Mouse (Mus musculus): ENCODE data around the gene Arhgap6.

Gene Arhgap6

GRCm38 (mm10) chrX:169007066-169007465 lies 212.2 kb downstream of the Arhgap6 start:
- no peak for DNase-seq

- no peak for DNase-seq
Observed at GRCm38 (mm10) chrX:169012701-169013100, 217.8 kb downstream of the Arhgap6 start.

- DNase-seq = no peak
Observed at GRCm38 (mm10) chrX:169034390-169034789, 239.5 kb downstream of the Arhgap6 start.

GRCm38 (mm10) chrX:169036403-169037296 lies 241.8 kb downstream of the Arhgap6 start:
- DNase-seq = peak; percentile 71

- DNase-seq = no peak
Observed at GRCm38 (mm10) chrX:169037401-169037800, 242.5 kb downstream of the Arhgap6 start.

- DNase-seq = no peak
Observed at GRCm38 (mm10) chrX:169043872-169044271, 249.0 kb downstream of the Arhgap6 start.

GRCm38 (mm10) chrX:169047595-169047994 lies 252.7 kb downstream of the Arhgap6 start:
- no peak for DNase-seq

GRCm38 (mm10) chrX:169049550-169049949 lies 254.7 kb downstream of the Arhgap6 start:
- peak; percentile 20 for DNase-seq

- peak; percentile 5 for DNase-seq
Observed at GRCm38 (mm10) chrX:169053907-169054476, 259.1 kb downstream of the Arhgap6 start.

GRCm38 (mm10) chrX:169062555-169062954 lies 267.7 kb downstream of the Arhgap6 start:
- DNase-seq = no peak

GRCm38 (mm10) chrX:169065298-169065697 lies 270.4 kb downstream of the Arhgap6 start:
- DNase-seq = no peak

- DNase-seq = no peak
Observed at GRCm38 (mm10) chrX:169065922-169066321, 271.0 kb downstream of the Arhgap6 start.

GRCm38 (mm10) chrX:169075020-169075419 lies 280.1 kb downstream of the Arhgap6 start:
- DNase-seq = no peak

GRCm38 (mm10) chrX:169081609-169082008 lies 286.7 kb downstream of the Arhgap6 start:
- DNase-seq = no peak

- peak; percentile 75 for DNase-seq
Observed at GRCm38 (mm10) chrX:169085871-169086270, 291.0 kb downstream of the Arhgap6 start.

- no peak for DNase-seq
Observed at GRCm38 (mm10) chrX:169089221-169089620, 294.3 kb downstream of the Arhgap6 start.

- DNase-seq = no peak
Observed at GRCm38 (mm10) chrX:169094601-169095000, 299.7 kb downstream of the Arhgap6 start.

- DNase-seq = no peak
Observed at GRCm38 (mm10) chrX:169095584-169095983, 300.7 kb downstream of the Arhgap6 start.

GRCm38 (mm10) chrX:169102665-169103064 lies 307.8 kb downstream of the Arhgap6 start:
- no peak for DNase-seq

- no peak for DNase-seq
Observed at GRCm38 (mm10) chrX:169106048-169106622, 311.2 kb downstream of the Arhgap6 start.

- DNase-seq = no peak
Observed at GRCm38 (mm10) chrX:169107372-169107771, 312.5 kb downstream of the Arhgap6 start.

GRCm38 (mm10) chrX:169110031-169110430 lies 315.1 kb downstream of the Arhgap6 start:
- DNase-seq = no peak

- DNase-seq = no peak
Observed at GRCm38 (mm10) chrX:169112662-169113061, 317.8 kb downstream of the Arhgap6 start.
